Mouse (Mus musculus) liver, embryonic 14.5 days (tissue): ENCODE data around the gene 9530003J23Rik. TPM values are rescaled to one million over a fixed set of nuclear protein-coding genes. Genes with fewer than 3 reads are reported as not detected.

Experiments
- ATAC-seq: fragments of 200-750 bp; cut with Nextera tagmentation; 2 replicates; pipeline ENCODE4 v1.8.0; 2017; ENCODE audit warnings: moderate number of reproducible peaks, mild to moderate bottlenecking, moderate library complexity; ENCODE audit not compliant: insufficient read depth
- DNase-seq, 3 experiments: peaks; one replicate each; pipeline ENCODE4 v3.0.0-alpha.2; 2012 to 2013; ENCODE audit warnings: low read depth in 3 of 3, low spot score in 3 of 3
- H3K27ac ChIP-seq: fragments of 300-500 bp; sonication (generic); 2 replicates; pipeline ENCODE4 v1.5.1; 2014; ENCODE audit warnings: moderate library complexity, mild to moderate bottlenecking, control low read depth, inconsistent platforms
- H3K27me3 ChIP-seq: fragments of 300-500 bp; sonication (generic); 2 replicates; pipeline ENCODE4 v1.6.1; 2014; ENCODE audit warnings: mild to moderate bottlenecking, low read length, moderate library complexity; ENCODE audit not compliant: control insufficient read depth, insufficient read depth
- H3K36me3 ChIP-seq: fragments of 300-500 bp; sonication (generic); replicated peaks from 2 replicates; pipeline ENCODE4 v1.6.1; 2014; ENCODE audit warnings: low read depth; ENCODE audit not compliant: control insufficient read depth, insufficient read depth
- H3K4me1 ChIP-seq, 2 experiments: fragments of 200-500 bp in 1 of 2; fragments of 300-500 bp in 1 of 2; sonication (generic) in 1 of 2; replicated peaks; 2 replicates each; pipeline ENCODE4 v1.6.1; 2012 to 2014; ENCODE audit warnings: antibody characterized with exemption in 1 of 2, inconsistent platforms in 1 of 2, low read length in 1 of 2; ENCODE audit not compliant: control insufficient read depth in 2 of 2, insufficient read depth in 2 of 2
- H3K4me2 ChIP-seq: fragments of 300-500 bp; sonication (generic); 2 replicates; pipeline ENCODE4 v1.6.1; 2014; ENCODE audit warnings: low read depth, mild to moderate bottlenecking, control low read depth, moderate library complexity
- H3K4me3 ChIP-seq, 2 experiments: fragments of 200-500 bp in 1 of 2; fragments of 300-500 bp in 1 of 2; sonication (generic) in 1 of 2; 2 replicates each; pipeline ENCODE4 v1.5.1; 2012 to 2014; ENCODE audit warnings: low read depth in 2 of 2, low read length in 2 of 2, mild to moderate bottlenecking in 2 of 2, control low read depth in 1 of 2, inconsistent platforms in 1 of 2, moderate library complexity in 1 of 2; ENCODE audit not compliant: insufficient read depth in 1 of 2
- H3K9ac ChIP-seq: fragments of 300-500 bp; sonication (generic); replicated peaks from 2 replicates; pipeline ENCODE4 v1.6.1; 2014; ENCODE audit warnings: mild to moderate bottlenecking, control low read depth, moderate library complexity
- H3K9me3 ChIP-seq: fragments of 300-500 bp; sonication (generic); 2 replicates; pipeline ENCODE4 v1.6.1; 2016; ENCODE audit warnings: low read length, mixed read lengths; ENCODE audit not compliant: control insufficient read depth
- CTCF ChIP-seq: IDR thresholded peaks from 2 replicates; pipeline ENCODE4 v1.5.1; 2016; ENCODE audit warnings: antibody characterized with exemption, low read depth, control low read depth
- EP300 ChIP-seq: IDR thresholded peaks from 2 replicates; pipeline ENCODE4 v1.6.1; 2016; ENCODE audit warnings: antibody characterized with exemption, low read depth
- WGBS: fragments of 180-500 bp; shearing (Covaris S2); extraction: QIAGEN DNeasy Blood & Tissue Kit; methylation state at CpG from one replicate; pipeline ENCODE4 v1.1.7; 2014; ENCODE audit not compliant: insufficient replicate concordance; 5-methylcytosine and 5-hydroxymethylcytosine counted together
- polyA plus RNA-seq, 2 experiments: library from polyadenylated mRNA; depleted of rRNA in 1 of 2; stranded (reverse) in 1 of 2; unstranded in 1 of 2; fragments of >200 nt; fragmentation: Nextera tagmentation in 1 of 2; extraction: Ambion mirVana in 1 of 2; gene quantifications; 2 replicates each; pipeline versions ENCODE4 v1.2.1 to v1.2.3; 2012 to 2014

9530003J23Rik gene
- polyA plus RNA-seq, 2 experiments, result not detected

- Histone ChIP-seq H3K4me3 (no peak overlapping the region), H3K9me3 (no peaks in the 10 kb centered on the region), H3K36me3 (no peaks in the 10 kb centered on the region), H3K9ac (no peak overlapping the region), H3K27ac (no peak overlapping the region), H3K4me1 (no peaks in the 10 kb centered on the region), H3K4me2 (no peak overlapping the region), H3K27me3 (no peaks in the 10 kb centered on the region)
- no peak for DNase-seq
- TF ChIP-seq EP300 (no peak), CTCF (no peak; the same call in 1 of the 2 replicates)
- ATAC-seq, result no peak
These were observed 33.5 kb upstream of the 9530003J23Rik start for GRCm38 (mm10) chr10:117272023-117272422.

DNA sequence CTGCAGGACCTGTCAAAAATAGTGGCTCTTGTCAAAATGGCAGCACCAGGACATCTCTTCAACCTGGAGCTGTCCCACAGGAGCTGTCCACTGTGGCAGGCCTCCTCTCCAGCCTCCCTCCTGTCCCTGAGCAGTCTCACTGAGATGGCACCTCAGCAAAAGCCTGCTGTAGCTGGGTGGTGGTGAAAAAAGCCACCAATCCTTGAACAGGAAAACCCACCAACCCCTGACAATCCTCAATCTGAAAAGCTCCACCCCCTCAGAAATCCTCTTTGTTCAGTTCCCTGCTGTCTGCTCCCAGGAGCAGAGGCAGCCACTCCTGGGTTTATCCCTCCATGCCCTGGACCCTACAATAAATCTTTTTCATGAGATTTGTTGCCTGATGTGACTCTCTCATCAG, 21.4 kb upstream of the 9530003J23Rik start:
- Histone ChIP-seq H3K4me3 (no peak overlapping the region), H3K9ac (no peak overlapping the region), H3K27ac (no peak overlapping the region), H3K9me3 (no peaks in the 10 kb centered on the region), H3K36me3 (no peaks in the 10 kb centered on the region), H3K27me3 (no peaks in the 10 kb centered on the region), H3K4me2 (no peak overlapping the region), H3K4me1 (no peaks in the 10 kb centered on the region)
- DNase-seq (no peak), ATAC-seq (no peak)
- TF ChIP-seq CTCF (no peak), EP300 (no peak)

GRCm38 (mm10) chr10:117235866-117236265, 2.6 kb downstream of the 9530003J23Rik start:
- no peak for DNase-seq
- 53% methylated on average over 11 of the region's 11 CpGs for WGBS
- no peak overlapping the region for H3K4me2 ChIP-seq
- no peak for ATAC-seq
- no peaks in the 10 kb centered on the region for H3K9me3 ChIP-seq
- 0 out of 4 replicates have a peak, but pooled peaks cover 0 to 2% of the 10 kb centered on the region in 2 experiments for H3K4me1 ChIP-seq
- no peak overlapping the region for H3K27ac ChIP-seq
- H3K27me3 ChIP-seq, result no peaks in the 10 kb centered on the region
- no peak overlapping the region for H3K9ac ChIP-seq
- TF ChIP-seq CTCF (no peak), EP300 (no peak)
- H3K36me3 ChIP-seq, result no peaks in the 10 kb centered on the region
- H3K4me3 ChIP-seq, result no peak overlapping the region

DNA sequence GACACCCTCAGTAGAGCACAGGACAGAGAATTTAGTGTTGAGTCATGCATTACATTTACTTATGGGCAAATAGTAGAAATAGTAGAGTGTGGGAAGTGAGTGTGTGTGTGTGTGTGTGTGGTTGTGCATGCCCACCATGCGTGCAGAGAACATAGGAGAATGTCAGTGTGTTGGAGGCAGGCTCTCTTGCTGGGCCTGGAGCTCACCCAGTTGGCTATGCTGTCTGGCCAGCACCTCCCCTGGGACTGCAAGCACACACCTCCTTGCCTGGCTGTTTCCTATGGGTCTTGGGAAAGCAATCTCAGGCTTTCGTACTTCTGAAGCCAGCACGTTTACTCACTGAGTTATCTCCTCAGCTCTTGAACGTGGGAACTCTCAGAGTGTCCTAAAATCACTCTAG, 3.7 kb downstream of the 9530003J23Rik start:
- no peak for TF ChIP-seq CTCF
- no peak for TF ChIP-seq EP300
- no peaks in the 10 kb centered on the region for H3K36me3 ChIP-seq
- H3K9ac ChIP-seq, result no peak overlapping the region
- WGBS, result 35% methylated on average over 4 of the region's 4 CpGs
- H3K4me2 ChIP-seq, result no peak overlapping the region
- no peaks in the 10 kb centered on the region for H3K9me3 ChIP-seq
- no peak for DNase-seq
- no peaks in the 10 kb centered on the region for H3K27me3 ChIP-seq
- no peak overlapping the region for H3K4me3 ChIP-seq
- no peak overlapping the region for H3K27ac ChIP-seq
- no peak for ATAC-seq
- H3K4me1 ChIP-seq, result 0 out of 4 replicates have a peak, but pooled peaks cover 0 to 2% of the 10 kb centered on the region in 2 experiments

DNA sequence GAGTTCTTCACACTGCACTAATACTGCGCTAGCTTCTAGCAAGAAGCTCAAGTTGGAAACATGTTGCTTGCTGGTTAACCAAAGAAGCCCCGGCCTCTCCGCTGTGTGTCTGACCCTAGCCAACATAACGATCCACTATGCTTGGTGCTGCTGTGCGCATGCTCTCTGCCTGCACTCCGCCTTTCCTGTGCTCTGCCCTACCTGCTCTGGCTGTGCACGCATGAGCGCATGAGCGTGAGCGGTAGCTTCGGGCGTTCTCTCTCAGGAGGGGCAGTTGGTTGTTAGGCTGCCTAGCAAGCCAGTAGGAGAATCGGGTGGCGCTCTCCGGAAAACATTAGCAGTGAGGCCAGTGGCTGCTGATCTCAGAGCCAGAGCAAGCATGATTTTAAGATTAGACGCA, 8.7 kb downstream of the 9530003J23Rik start:
- TF ChIP-seq CTCF, result no peak
- TF ChIP-seq EP300, result no peak
- H3K27me3 ChIP-seq, result no peaks in the 10 kb centered on the region
- H3K9ac ChIP-seq, result no peak overlapping the region
- H3K4me3 ChIP-seq, result no peak overlapping the region
- no peak overlapping the region for H3K27ac ChIP-seq
- peaks cover 4 to 7% of the 10 kb centered on the region in 2 experiments for H3K4me1 ChIP-seq
- ATAC-seq, result no peak
- no peak overlapping the region for H3K4me2 ChIP-seq
- 64% methylated on average over 16 of the region's 16 CpGs for WGBS
- no peaks in the 10 kb centered on the region for H3K36me3 ChIP-seq
- no peaks in the 10 kb centered on the region for H3K9me3 ChIP-seq
- no peak for DNase-seq
